Mouse (Mus musculus): ENCODE measurements around the gene Zfp574. TPM values are rescaled to one million over a fixed set of nuclear protein-coding genes. Genes with fewer than 3 reads are reported as not detected.

Gene Zfp574
- polyA plus RNA-seq, 1 experiment from 2014 or later, result 42.8 TPM

DNA sequence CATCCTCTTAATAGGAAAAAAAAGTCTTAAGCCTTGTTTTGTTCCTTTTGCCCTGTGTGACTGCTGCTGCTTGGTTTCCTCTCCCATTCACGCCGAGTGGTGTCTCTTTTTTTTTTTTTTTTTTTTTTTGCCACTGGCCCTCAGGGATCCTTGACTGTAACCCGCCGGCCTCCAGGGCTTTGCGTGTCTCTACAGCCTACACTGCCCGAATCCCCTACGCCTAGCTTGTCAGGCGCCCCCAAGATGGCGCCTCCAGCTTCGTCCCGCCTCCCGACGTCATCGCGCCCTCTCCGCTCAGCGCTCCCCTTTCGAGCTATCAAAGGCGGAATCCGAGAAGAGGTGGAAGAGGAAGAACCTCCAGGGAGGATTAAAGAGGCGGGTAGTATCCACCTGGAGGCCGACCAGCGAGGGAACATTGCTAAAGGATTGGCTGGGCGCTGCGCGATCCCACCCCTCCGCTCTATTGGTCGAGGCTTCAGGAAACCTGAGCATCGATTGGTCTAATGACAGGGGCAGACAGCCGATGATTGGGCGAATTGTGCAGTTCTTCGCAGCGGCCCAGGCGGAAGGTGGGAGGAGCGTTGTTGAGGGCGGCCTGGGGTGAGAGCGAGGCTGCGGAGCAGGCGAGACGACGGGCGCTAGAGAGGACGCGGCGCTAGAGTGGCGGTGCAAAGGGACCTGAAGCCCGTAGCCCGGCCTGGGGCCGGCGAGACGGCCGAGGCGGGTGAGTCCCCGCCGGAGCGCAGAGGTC lies 4.5 kb downstream of the Zfp574 start:
- WGBS, result under 1% methylated on average over 56 of the region's 56 CpGs
- H3K27ac ChIP-seq (replicated peaks), result peak overlapping the region; percentile 97
- H3K36me3 ChIP-seq, result peaks cover 26% of the 10 kb centered on the region
- peak overlapping the region; percentile 94 for H3K4me3 ChIP-seq
- peaks cover 50% of the 10 kb centered on the region for H3K4me1 ChIP-seq
- no peaks in the 10 kb centered on the region for H3K27me3 ChIP-seq
- H3K9ac ChIP-seq (replicated peaks), result peak overlapping the region; percentile 95
- peak overlapping the region; percentile 80 for H3K4me2 ChIP-seq (replicated peaks)
- H3K9me3 ChIP-seq, result no peaks in the 10 kb centered on the region
- ATAC-seq (ENCODE audit: low FRiP score, low read depth), result peak; percentile 96

DNA sequence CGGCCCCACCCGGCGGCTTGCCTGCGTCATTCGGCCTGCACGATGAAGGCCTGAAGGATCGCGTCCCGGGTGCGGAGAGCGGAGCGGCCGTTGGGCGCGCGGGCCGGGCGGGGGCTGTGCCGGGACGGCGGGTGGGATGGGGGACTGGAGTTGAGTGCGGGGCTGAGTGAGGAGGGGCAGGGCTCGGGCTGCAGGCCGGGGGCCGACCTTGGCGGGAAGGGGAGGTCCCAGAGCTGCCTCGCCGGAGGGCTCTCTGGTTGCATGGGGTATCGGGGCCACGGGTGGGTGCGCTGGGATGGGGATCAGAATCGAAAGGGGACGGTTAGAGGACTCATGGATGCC lies 5.0 kb downstream of the Zfp574 start:
- Histone ChIP-seq H3K27ac (replicated peaks) (peak overlapping the region; percentile 97), H3K4me1 (peaks cover 48% of the 10 kb centered on the region), H3K9ac (replicated peaks) (peak overlapping the region; percentile 95), H3K4me3 (peak overlapping the region; percentile 94), H3K9me3 (no peaks in the 10 kb centered on the region), H3K4me2 (replicated peaks) (peak overlapping the region; percentile 80), H3K27me3 (no peaks in the 10 kb centered on the region), H3K36me3 (peaks cover 31% of the 10 kb centered on the region)
- peak; percentile 59 for ATAC-seq (ENCODE audit: low FRiP score, low read depth)
- WGBS, result under 1% methylated on average over 31 of the region's 33 CpGs

DNA sequence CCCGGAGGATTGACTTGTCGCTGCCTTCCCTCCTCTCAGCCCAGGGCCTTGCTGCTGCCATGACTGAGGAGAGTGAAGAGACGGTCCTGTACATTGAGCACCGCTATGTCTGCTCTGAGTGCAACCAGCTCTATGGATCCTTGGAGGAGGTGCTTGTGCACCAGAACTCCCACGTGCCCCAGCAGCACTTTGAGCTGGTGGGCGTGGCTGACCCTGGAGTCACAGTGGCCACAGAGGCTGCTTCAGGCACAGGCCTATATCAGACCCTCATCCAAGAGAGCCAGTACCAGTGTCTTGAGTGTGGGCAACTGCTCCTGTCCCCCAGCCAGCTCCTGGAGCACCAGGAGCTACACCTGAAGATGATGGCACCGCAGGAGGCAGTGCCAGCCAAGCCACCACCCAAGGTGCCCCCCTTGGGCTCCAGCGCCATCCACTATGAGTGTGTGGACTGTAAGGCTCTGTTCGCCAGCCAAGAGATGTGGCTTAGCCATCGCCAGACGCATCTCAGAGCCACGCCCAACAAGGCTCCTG lies 7.2 kb downstream of the Zfp574 start:
- no peak for ATAC-seq (ENCODE audit: low FRiP score, low read depth)
- no peaks in the 10 kb centered on the region for H3K9me3 ChIP-seq
- H3K4me2 ChIP-seq (replicated peaks), result no peak overlapping the region
- peaks cover 34% of the 10 kb centered on the region for H3K4me1 ChIP-seq
- no peak overlapping the region for H3K27ac ChIP-seq (replicated peaks)
- no peaks in the 10 kb centered on the region for H3K27me3 ChIP-seq
- peaks cover 52% of the 10 kb centered on the region for H3K36me3 ChIP-seq
- 84% methylated on average over 12 of the region's 12 CpGs for WGBS
- no peak overlapping the region for H3K4me3 ChIP-seq
- H3K9ac ChIP-seq (replicated peaks), result no peak overlapping the region

DNA sequence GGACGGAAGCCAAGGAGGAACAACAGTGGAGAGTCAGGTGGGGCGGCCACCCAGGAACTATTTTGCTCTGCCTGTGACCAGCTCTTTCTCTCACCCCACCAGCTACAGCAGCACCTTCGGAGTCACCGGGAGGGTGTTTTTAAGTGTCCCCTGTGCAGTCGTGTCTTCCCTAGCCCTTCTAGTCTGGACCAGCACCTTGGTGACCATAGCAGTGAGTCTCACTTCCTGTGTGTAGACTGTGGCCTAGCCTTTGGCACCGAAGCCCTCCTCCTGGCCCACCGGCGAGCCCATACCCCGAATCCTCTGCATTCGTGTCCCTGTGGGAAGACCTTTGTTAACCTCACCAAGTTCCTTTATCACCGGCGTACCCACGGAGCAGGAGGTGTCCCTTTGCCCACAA lies 8.1 kb downstream of the Zfp574 start:
- no peak for ATAC-seq (ENCODE audit: low FRiP score, low read depth)
- H3K9me3 ChIP-seq, result no peaks in the 10 kb centered on the region
- 94% methylated on average over 13 of the region's 13 CpGs for WGBS
- H3K27ac ChIP-seq (replicated peaks), result no peak overlapping the region
- no peaks in the 10 kb centered on the region for H3K27me3 ChIP-seq
- no peak overlapping the region for H3K9ac ChIP-seq (replicated peaks)
- H3K36me3 ChIP-seq, result peaks cover 60% of the 10 kb centered on the region
- peaks cover 29% of the 10 kb centered on the region for H3K4me1 ChIP-seq
- no peak overlapping the region for H3K4me2 ChIP-seq (replicated peaks)
- H3K4me3 ChIP-seq, result no peak overlapping the region

DNA sequence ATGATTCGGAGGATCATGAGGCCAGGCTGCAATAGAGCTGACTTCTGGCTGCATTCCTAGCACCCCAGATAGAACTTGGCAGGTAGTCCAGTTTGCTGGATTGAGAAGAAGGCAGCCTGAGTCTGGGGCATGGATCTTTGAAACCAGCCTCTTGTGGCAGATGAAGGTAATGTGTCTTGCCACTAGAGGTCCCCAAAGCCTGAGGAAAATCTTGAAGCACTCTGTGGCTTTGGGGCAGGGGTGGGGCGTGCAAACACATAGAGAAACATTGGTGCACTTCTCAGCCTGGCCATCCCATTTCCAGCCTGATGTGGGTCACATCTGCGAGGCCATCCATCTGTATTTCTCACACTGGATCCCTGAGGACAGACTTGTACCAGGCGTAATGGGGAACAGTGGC lies 10.1 kb downstream of the Zfp574 start:
- H3K36me3 ChIP-seq, result peaks cover 64% of the 10 kb centered on the region
- no peak for ATAC-seq (ENCODE audit: low FRiP score, low read depth)

DNA sequence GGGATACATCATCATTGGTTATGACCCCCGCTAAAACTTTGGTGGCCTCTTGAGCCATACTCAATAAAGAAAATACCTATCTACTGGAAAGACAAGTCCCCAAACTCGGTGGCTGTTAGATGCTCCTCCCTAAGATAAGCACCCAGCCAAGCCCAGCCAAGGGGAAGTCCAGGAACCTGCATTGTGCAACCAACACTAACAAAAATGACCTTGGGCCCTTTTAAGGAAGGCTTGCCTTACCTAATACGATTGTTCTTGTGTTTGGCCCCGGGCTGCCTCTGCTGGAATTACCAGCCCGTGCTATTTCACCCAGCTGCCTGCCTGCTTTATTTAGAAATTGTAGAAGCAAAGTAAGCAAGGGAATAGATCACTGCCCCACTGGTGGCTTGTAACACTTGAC lies 12.3 kb downstream of the Zfp574 start:
- Histone ChIP-seq H3K9ac (replicated peaks) (no peak overlapping the region), H3K36me3 (peaks cover 60% of the 10 kb centered on the region), H3K4me3 (no peak overlapping the region), H3K4me2 (replicated peaks) (no peak overlapping the region), H3K27me3 (no peaks in the 10 kb centered on the region), H3K9me3 (no peaks in the 10 kb centered on the region), H3K27ac (replicated peaks) (no peak overlapping the region), H3K4me1 (peaks cover 15% of the 10 kb centered on the region; the same call in 1 of the 2 replicates)
- no peak for ATAC-seq (ENCODE audit: low FRiP score, low read depth)
- 82% methylated on average over 5 of the region's 5 CpGs for WGBS

More for the DNA sequence above, 10.1 kb downstream of the Zfp574 start:
- Histone ChIP-seq H3K4me1 (peaks cover 21% of the 10 kb centered on the region), H3K9me3 (no peaks in the 10 kb centered on the region), H3K4me3 (no peak overlapping the region), H3K27ac (replicated peaks) (no peak overlapping the region), H3K9ac (replicated peaks) (no peak overlapping the region), H3K27me3 (no peaks in the 10 kb centered on the region), H3K4me2 (replicated peaks) (no peak overlapping the region)
- WGBS, result 78% methylated on average over 4 of the region's 4 CpGs

DNA sequence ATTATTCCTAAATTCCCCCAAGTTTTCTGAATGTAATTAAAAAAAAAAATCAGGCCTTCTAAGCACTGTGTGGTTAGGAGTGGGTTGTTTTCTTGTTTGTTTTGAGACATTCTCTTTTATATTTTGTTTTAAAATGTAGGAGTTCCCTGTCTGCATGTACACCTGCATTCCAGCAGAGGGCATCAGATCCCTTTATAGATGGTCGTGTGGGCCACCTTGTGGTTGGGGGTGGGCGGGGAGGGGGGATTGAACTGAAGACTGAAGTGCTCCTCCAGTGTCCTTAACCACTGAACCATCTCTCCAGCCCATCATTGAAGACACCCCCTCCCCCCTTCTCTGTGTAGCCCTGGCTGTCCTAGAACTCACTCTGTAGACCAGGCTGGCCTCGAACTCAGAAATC lies 14.3 kb downstream of the Zfp574 start:
- H3K9ac ChIP-seq (replicated peaks), result no peak overlapping the region
- H3K27me3 ChIP-seq, result no peaks in the 10 kb centered on the region
- no peak for ATAC-seq (ENCODE audit: low FRiP score, low read depth)
- no peak overlapping the region for H3K27ac ChIP-seq (replicated peaks)
- WGBS, result 53% methylated on average over 3 of the region's 3 CpGs
- H3K4me1 ChIP-seq, result peaks cover 13% of the 10 kb centered on the region
- H3K4me3 ChIP-seq, result no peak overlapping the region
- no peak overlapping the region for H3K4me2 ChIP-seq (replicated peaks)
- H3K36me3 ChIP-seq, result peaks cover 42% of the 10 kb centered on the region
- no peaks in the 10 kb centered on the region for H3K9me3 ChIP-seq

DNA sequence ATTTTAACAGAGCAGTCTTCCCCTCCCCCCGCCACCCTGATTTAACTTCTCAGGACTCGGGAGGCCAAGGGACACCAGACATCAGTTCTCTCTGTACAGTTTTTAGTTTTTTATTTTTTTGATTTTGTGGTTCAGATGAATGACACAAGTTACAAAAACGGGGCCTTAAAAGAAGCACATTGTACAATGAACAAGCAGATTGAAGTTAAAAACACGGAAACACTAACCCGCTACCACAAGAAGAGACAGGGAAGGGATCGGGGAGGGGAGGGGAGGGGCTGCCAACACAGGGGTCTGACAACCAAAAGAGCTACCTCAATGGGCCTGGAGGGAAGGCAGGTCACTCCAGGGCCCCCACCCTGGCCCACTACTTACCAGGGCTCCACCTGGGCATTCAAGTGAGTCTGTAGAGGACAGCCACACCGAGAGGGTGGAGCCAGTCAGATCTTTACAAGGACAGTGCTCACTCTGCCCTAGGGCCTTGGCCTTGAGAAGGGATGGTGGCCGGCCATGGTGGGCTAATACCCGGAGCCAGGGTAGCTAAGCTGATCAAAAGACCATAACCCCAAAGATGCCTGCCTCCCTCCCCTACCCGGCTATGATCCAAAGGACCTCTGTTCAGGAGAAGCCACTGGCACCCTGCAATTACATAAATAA lies 15.0 kb downstream of the Zfp574 start:
- Histone ChIP-seq H3K27me3 (no peaks in the 10 kb centered on the region), H3K9ac (replicated peaks) (no peak overlapping the region; the same call in 1 of the 2 replicates), H3K9me3 (no peaks in the 10 kb centered on the region), H3K4me2 (replicated peaks) (no peak overlapping the region), H3K4me1 (peaks cover 13% of the 10 kb centered on the region), H3K4me3 (no peak overlapping the region), H3K27ac (replicated peaks) (peak overlapping the region; percentile 11), H3K36me3 (peaks cover 40% of the 10 kb centered on the region)
- WGBS, result 58% methylated on average over 10 of the region's 10 CpGs
- ATAC-seq (ENCODE audit: low FRiP score, low read depth), result peak; percentile 39

DNA sequence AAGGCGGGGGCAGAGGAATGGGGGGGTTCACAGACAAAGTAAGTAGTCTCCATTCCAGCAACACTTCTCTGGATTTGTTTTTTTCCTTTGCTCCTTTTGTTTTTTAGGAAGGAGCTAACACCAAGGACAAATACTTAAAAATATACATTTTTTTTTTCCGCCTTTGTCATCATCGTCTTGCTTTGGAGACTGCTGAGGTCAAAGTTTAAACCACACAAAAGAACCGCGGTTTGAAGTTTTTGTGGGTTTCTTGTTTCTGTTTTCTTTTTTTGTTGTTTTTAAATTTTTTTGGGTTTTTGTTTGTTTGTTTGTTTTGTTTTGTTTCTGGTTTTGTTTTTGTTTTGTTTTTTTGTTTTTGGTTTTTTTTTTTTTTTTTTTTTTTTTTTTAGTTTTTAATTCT lies 15.6 kb downstream of the Zfp574 start:
- peaks cover 34% of the 10 kb centered on the region for H3K36me3 ChIP-seq
- H3K4me3 ChIP-seq, result no peak overlapping the region
- 0 out of 2 replicates have a peak overlapping the region, but pooled peaks have one; percentile 11 for H3K27ac ChIP-seq (replicated peaks)
- H3K4me1 ChIP-seq, result peaks cover 13% of the 10 kb centered on the region
- 44% methylated on average over 5 of the region's 5 CpGs for WGBS
- H3K9me3 ChIP-seq, result no peaks in the 10 kb centered on the region
- H3K27me3 ChIP-seq, result 0 out of 2 replicates have a peak, but pooled peaks cover under 1% of the 10 kb centered on the region
- H3K9ac ChIP-seq (replicated peaks), result no peak overlapping the region; the same call in 1 of the 2 replicates
- ATAC-seq (ENCODE audit: low FRiP score, low read depth), result no peak
- H3K4me2 ChIP-seq (replicated peaks), result no peak overlapping the region

DNA sequence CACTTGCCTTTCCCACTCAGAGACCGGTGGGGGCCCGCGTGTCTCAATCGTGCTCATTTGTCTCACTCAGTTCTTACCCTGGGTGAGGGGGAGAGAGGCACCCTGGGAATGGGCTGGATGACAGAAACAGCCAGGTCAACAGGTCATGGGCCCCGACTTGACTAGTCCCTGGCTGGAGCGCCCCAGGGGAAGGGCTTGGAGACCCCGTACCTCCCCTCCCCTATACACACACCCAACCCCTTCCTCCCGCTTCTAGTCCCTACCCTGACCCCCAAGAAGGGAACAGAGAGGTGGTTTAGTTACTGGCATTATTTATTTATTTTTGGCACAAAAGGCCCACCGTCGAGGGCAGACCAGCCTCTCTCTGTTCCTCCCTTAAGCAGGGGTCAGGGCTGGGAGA lies 16.2 kb downstream of the Zfp574 start:
- Histone ChIP-seq H3K9ac (replicated peaks) (no peak overlapping the region; the same call in 1 of the 2 replicates), H3K36me3 (peaks cover 34% of the 10 kb centered on the region), H3K4me3 (no peak overlapping the region), H3K27me3 (peaks cover 4% of the 10 kb centered on the region; the same call in 1 of the 2 replicates), H3K4me1 (peaks cover 17% of the 10 kb centered on the region), H3K27ac (replicated peaks) (peak overlapping the region; percentile 17; the same call in 1 of the 2 replicates), H3K9me3 (no peaks in the 10 kb centered on the region), H3K4me2 (replicated peaks) (no peak overlapping the region)
- ATAC-seq (ENCODE audit: low FRiP score, low read depth), result no peak; the same call in 1 of the 2 replicates
- WGBS, result 9% methylated on average over 9 of the region's 10 CpGs

DNA sequence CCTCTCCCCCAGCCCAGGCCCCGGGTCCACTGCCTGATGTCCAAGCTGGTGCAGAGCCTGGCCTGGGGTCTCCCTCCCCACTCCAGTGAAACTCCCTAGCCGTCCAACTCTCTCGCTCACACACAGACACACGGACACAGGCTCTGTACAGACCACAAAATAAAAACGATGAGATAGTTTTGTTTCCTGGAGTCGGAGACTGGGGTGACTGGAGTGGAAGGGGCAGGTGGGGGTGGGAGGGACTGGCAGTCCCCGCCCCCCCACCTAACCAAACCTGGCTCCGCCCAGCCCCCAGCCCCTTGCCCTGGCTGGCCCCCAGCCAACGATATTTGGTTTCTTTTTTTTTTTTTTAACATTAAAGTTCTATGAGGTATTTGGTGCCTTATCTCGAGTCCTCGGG lies 16.6 kb downstream of the Zfp574 start:
- 28% methylated on average over 9 of the region's 11 CpGs for WGBS
- Histone ChIP-seq H3K4me1 (peaks cover 18% of the 10 kb centered on the region), H3K27me3 (peaks cover 4% of the 10 kb centered on the region; the same call in 1 of the 2 replicates), H3K36me3 (peaks cover 34% of the 10 kb centered on the region), H3K4me2 (replicated peaks) (no peak overlapping the region), H3K9me3 (no peaks in the 10 kb centered on the region), H3K27ac (replicated peaks) (peak overlapping the region; percentile 17; the same call in 1 of the 2 replicates), H3K4me3 (no peak overlapping the region), H3K9ac (replicated peaks) (no peak overlapping the region)
- no peak for ATAC-seq (ENCODE audit: low FRiP score, low read depth)

DNA sequence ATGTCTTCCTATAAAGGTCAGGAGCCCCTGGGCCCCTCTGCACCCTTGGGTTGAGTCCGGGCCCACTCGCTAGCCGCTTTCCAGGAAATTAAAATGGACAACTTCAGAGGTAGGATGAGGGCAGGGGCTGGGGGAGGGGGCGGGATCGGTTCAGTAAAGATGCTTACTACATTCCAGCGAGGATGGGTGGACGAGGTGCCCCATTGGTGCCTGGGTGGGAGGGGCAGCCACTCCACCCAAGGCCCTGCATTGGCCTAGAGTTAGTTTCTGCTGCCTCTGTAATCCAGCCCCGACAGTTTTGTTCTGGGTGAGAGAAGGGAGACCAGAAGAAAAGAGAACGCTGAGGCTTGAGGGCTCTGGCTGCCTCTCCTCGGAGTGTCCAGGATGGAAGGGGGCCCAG lies 17.5 kb downstream of the Zfp574 start:
- H3K9ac ChIP-seq (replicated peaks), result no peak overlapping the region
- peaks cover 26% of the 10 kb centered on the region for H3K36me3 ChIP-seq
- no peak for ATAC-seq (ENCODE audit: low FRiP score, low read depth)
- H3K27ac ChIP-seq (replicated peaks), result no peak overlapping the region
- no peak overlapping the region for H3K4me2 ChIP-seq (replicated peaks)
- peaks cover 18% of the 10 kb centered on the region for H3K4me1 ChIP-seq
- 18% methylated on average over 10 of the region's 10 CpGs for WGBS
- H3K9me3 ChIP-seq, result no peaks in the 10 kb centered on the region
- H3K27me3 ChIP-seq, result peaks cover 4% of the 10 kb centered on the region; the same call in 1 of the 2 replicates
- no peak overlapping the region for H3K4me3 ChIP-seq
